Comparison of ENCODE assay signal across 8 mouse cellular contexts in the genomic region with DNA sequence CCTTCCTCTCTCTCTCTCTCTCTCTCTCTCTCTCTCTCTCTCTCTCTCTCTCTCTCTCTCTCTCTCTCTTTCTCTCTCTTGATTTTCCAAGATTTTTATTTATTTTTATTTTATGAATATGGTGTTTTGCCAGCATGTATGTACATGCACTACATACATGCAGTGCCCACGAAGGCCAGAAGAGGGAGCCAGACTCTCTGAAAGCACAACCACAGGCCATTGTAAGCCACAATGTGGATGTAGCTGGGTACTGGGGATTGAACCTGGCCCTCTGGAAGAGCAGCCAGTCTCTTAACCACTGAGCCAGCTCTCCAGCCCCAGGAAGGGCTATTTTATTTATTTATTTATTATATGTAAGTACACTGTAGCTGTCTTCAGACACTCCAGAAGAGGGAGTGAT. TPM values are rescaled to one million over a fixed set of nuclear protein-coding genes. Genes with fewer than 3 reads are reported as not detected.
DNase-seq lines count a peak whose midpoint lies in the region; ATAC-seq and TF ChIP-seq lines count a peak whose summit lies in the region.

No protein-coding gene starts in this region.

- H3K4me2 ChIP-seq in forebrain, embryonic 11.5 days (ENCODE audit: low read depth, low read length, severe bottlenecking): no peak overlapping the region
- H3K4me2 ChIP-seq in forebrain, embryonic 13.5 days: no peak overlapping the region

- H3K27me3 ChIP-seq in forebrain, embryonic 11.5 days (ENCODE audit: control insufficient read depth, insufficient read depth, low read length): no peaks in the 10 kb centered on the region
- H3K27me3 ChIP-seq in forebrain, embryonic 13.5 days: no peaks in the 10 kb centered on the region
- peaks cover 9 to 11% of the 10 kb centered on the region in 2 experiments; a peak in 3 of 4 replicates for H3K27me3 ChIP-seq in MEL (ENCODE audit: control insufficient read depth in 1 of 2, insufficient read depth in 2 of 2, low read length in 2 of 2)
- no peaks in the 10 kb centered on the region for H3K27me3 ChIP-seq in cerebellum, adult 2 months (ENCODE audit: control insufficient read depth, insufficient read depth, low read length)
- no peaks in the 10 kb centered on the region for H3K27me3 ChIP-seq in spleen, adult 2 months (ENCODE audit: control insufficient read depth, insufficient read depth, low read length)

- no peak overlapping the region for H3K9ac ChIP-seq in forebrain, embryonic 11.5 days (ENCODE audit: low read length)
- no peak overlapping the region for H3K9ac ChIP-seq in forebrain, embryonic 13.5 days
- no peak overlapping the region for H3K9ac ChIP-seq in MEL (ENCODE audit: control insufficient read depth, low read depth, low read length, poor library complexity, severe bottlenecking)

- H3K79me2 ChIP-seq in MEL (ENCODE audit: control insufficient read depth, insufficient read depth, low read length, poor library complexity): no peaks in the 10 kb centered on the region

- DNase-seq in forebrain, embryonic 11.5 days (ENCODE audit: low spot score): peak; percentile 82
- peak; percentile 82 for DNase-seq in MEL (ENCODE audit: low read depth, low spot score)
- peak; percentile 51 to 70 for DNase-seq in cerebellum, adult 2 months
- peak; percentile 50 to 74 for DNase-seq in gastrocnemius, postnatal 4 days (ENCODE audit: low spot score in 2 of 2)
- DNase-seq in layer of hippocampus, postnatal 36 days: peak; percentile 52 to 57
- peak in 1 of 2 experiments; percentile 59 for DNase-seq in spleen, adult 2 months (ENCODE audit: low read depth in 1 of 2, low spot score in 2 of 2)

- no peak overlapping the region for H3K4me3 ChIP-seq in forebrain, embryonic 11.5 days (ENCODE audit: low read depth, low read length)
- H3K4me3 ChIP-seq in forebrain, embryonic 13.5 days: no peak overlapping the region
- H3K4me3 ChIP-seq in MEL (ENCODE audit: control insufficient read depth in 1 of 2, insufficient read depth in 1 of 2, low read depth in 2 of 2, low read length in 2 of 2): no peak overlapping the region
- no peak overlapping the region for H3K4me3 ChIP-seq in cerebellum, adult 2 months (replicated peaks; ENCODE audit: insufficient read depth, low read depth, low read length)
- no peak overlapping the region for H3K4me3 ChIP-seq in spleen, adult 2 months (ENCODE audit: extremely low read depth, insufficient read depth, insufficient read length)

- ATAC-seq in forebrain, embryonic 11.5 days (replicated peaks; ENCODE audit: low FRiP score): no peak
- no peak for ATAC-seq in forebrain, embryonic 13.5 days
- ATAC-seq in megakaryocyte progenitor cell, adult 5-6 weeks (replicated peaks; ENCODE audit: poor library complexity): peak; percentile 86

- H3K4me1 ChIP-seq in forebrain, embryonic 11.5 days (replicated peaks; ENCODE audit: control insufficient read depth, insufficient read depth, low read length): no peaks in the 10 kb centered on the region
- H3K4me1 ChIP-seq in forebrain, embryonic 13.5 days: 0 out of 2 replicates have a peak, but pooled peaks cover 3% of the 10 kb centered on the region
- H3K4me1 ChIP-seq in MEL (ENCODE audit: control insufficient read depth in 1 of 2, insufficient read depth in 2 of 2, low read length in 2 of 2): no peaks in the 10 kb centered on the region
- H3K4me1 ChIP-seq in cerebellum, adult 2 months (ENCODE audit: control insufficient read depth, insufficient read depth, low read length): peaks cover 3% of the 10 kb centered on the region; the same call in 1 of the 2 replicates
- peaks cover 9% of the 10 kb centered on the region; the same call in 1 of the 2 replicates for H3K4me1 ChIP-seq in spleen, adult 2 months (ENCODE audit: control insufficient read depth, insufficient read depth, insufficient read length)

- WGBS in forebrain, embryonic 11.5 days: 0% methylated on average over 1 of the region's 1 CpGs
- 0% methylated on average over 1 of the region's 1 CpGs for WGBS in forebrain, embryonic 13.5 days
- WGBS in cerebellum, adult 2 months: 0% methylated on average over 1 of the region's 1 CpGs
- 3% methylated on average over 1 of the region's 1 CpGs for whole genome bisulfite sequencing in spleen, adult 2 months

- H3K27ac ChIP-seq in forebrain, embryonic 11.5 days (ENCODE audit: low read depth, low read length): no peak overlapping the region
- no peak overlapping the region for H3K27ac ChIP-seq in forebrain, embryonic 13.5 days
- no peak overlapping the region for H3K27ac ChIP-seq in MEL (ENCODE audit: control insufficient read depth, low read depth, low read length)
- H3K27ac ChIP-seq in cerebellum, adult 2 months (ENCODE audit: insufficient read depth, low read length): no peak overlapping the region
- no peak overlapping the region for H3K27ac ChIP-seq in spleen, adult 2 months (ENCODE audit: insufficient read depth, low read length)

- peak; percentile 70 for TF ChIP-seq RAD21 in MEL (IDR thresholded peaks at IDR 0.05; ENCODE audit: low read depth, low read length)

- no peak for TF ChIP-seq POLR2A in MEL (IDR thresholded peaks at IDR 0.05; ENCODE audit: control insufficient read depth in 1 of 2, insufficient read depth in 1 of 2, low read depth in 1 of 2, low read length in 2 of 2, poor library complexity in 1 of 2)
- no peak for TF ChIP-seq POLR2A in cerebellum, adult 2 months (IDR thresholded peaks at IDR 0.05; ENCODE audit: borderline replicate concordance, insufficient read depth, low read length)
- TF ChIP-seq POLR2A in spleen, adult 2 months (IDR thresholded peaks at IDR 0.05; ENCODE audit: low read depth, low read length): no peak

- no peak for TF ChIP-seq EP300 in MEL (IDR thresholded peaks at IDR 0.05; ENCODE audit: low read depth in 1 of 2, low read length in 2 of 2)

- H3K9me3 ChIP-seq in forebrain, embryonic 11.5 days (ENCODE audit: control insufficient read depth, low read length): no peaks in the 10 kb centered on the region
- H3K9me3 ChIP-seq in forebrain, embryonic 13.5 days (replicated peaks): no peaks in the 10 kb centered on the region
- no peaks in the 10 kb centered on the region for H3K9me3 ChIP-seq in MEL (replicated peaks; ENCODE audit: insufficient read depth, low read length)

- peak; percentile 62 to 83 (median 75) for TF ChIP-seq CTCF in MEL (IDR thresholded peaks at IDR 0.05 in 2 of 3, conservative IDR thresholded peaks at IDR 0.05 in 1 of 3; ENCODE audit: control insufficient read depth in 1 of 3, insufficient read depth in 1 of 3, low read depth in 2 of 3, low read length in 3 of 3, poor library complexity in 1 of 3, severe bottlenecking in 1 of 3)
- peak; percentile 75 for TF ChIP-seq CTCF in cerebellum, adult 2 months (IDR thresholded peaks at IDR 0.05; ENCODE audit: borderline replicate concordance, insufficient read depth, low read depth, low read length)
- peak; percentile 67; the same call in 1 of the 2 replicates for TF ChIP-seq CTCF in spleen, adult 2 months (IDR thresholded peaks at IDR 0.05; ENCODE audit: extremely low read depth, insufficient read depth, insufficient read length, insufficient replicate concordance)

- H3K36me3 ChIP-seq in forebrain, embryonic 11.5 days (ENCODE audit: control insufficient read depth, insufficient read depth, low read length): no peaks in the 10 kb centered on the region
- H3K36me3 ChIP-seq in forebrain, embryonic 13.5 days (ENCODE audit: poor library complexity, severe bottlenecking): no peaks in the 10 kb centered on the region
- no peaks in the 10 kb centered on the region for H3K36me3 ChIP-seq in MEL (ENCODE audit: control insufficient read depth in 1 of 2, insufficient read depth in 2 of 2, low read length in 2 of 2)
- no peaks in the 10 kb centered on the region for H3K36me3 ChIP-seq in spleen, adult 2 months (ENCODE audit: control insufficient read depth, insufficient read depth, low read length)

RNA-seq across cellular contexts. Expression of gene Prss30, which starts 11.1 kb away (rescaled TPM):
- polyA plus RNA-seq in forebrain, embryonic 11.5 days (2014; fragmentation: Nextera tagmentation; extraction: Ambion mirVana): not detected in 2 replicates
- not detected in 2 replicates for polyA plus RNA-seq in forebrain, embryonic 13.5 days (2015; fragmentation: Nextera tagmentation; extraction: Ambion mirVana)
- not detected in 2 replicates for total RNA-seq in MEL (2012; rRNA removed)
- polyA plus RNA-seq in MEL (2012; ENCODE audit: insufficient read depth in 1 of 2, insufficient read length in 2 of 2, low read depth in 1 of 2, low replicate concordance in 2 of 2, missing spikeins in 1 of 2): not detected
- polyA plus RNA-seq in cerebellum, adult 2 months (2012; rRNA removed): 0.11 and 0.16 TPM in 2 replicates
- not detected for total RNA-seq in gastrocnemius, postnatal 4 days (2021)
- not detected for total RNA-seq in layer of hippocampus, postnatal 36 days (2021)
- 0.22 and 0.27 TPM in 2 replicates for total RNA-seq in megakaryocyte progenitor cell, adult 5-6 weeks (2015)
- total RNA-seq in megakaryocyte progenitor cell, adult 5-6 weeks (2017): not detected in 2 replicates
- polyA plus RNA-seq in spleen, adult 2 months (2012; rRNA removed): 10.8 and 13.6 TPM in 2 replicates

RNA-seq across cellular contexts. Expression of gene Sbpl, which starts 14.2 kb away (rescaled TPM):
- polyA plus RNA-seq in forebrain, embryonic 11.5 days (2014; fragmentation: Nextera tagmentation; extraction: Ambion mirVana): not detected in 2 replicates
- polyA plus RNA-seq in forebrain, embryonic 13.5 days (2015; fragmentation: Nextera tagmentation; extraction: Ambion mirVana): not detected in 2 replicates
- total RNA-seq in MEL (2012; rRNA removed): not detected in 2 replicates
- not detected for polyA plus RNA-seq in MEL (2012; ENCODE audit: insufficient read depth in 1 of 2, insufficient read length in 2 of 2, low read depth in 1 of 2, low replicate concordance in 2 of 2, missing spikeins in 1 of 2)
- not detected in 2 replicates for polyA plus RNA-seq in cerebellum, adult 2 months (2012; rRNA removed)
- not detected for total RNA-seq in gastrocnemius, postnatal 4 days (2021)
- not detected for total RNA-seq in layer of hippocampus, postnatal 36 days (2021)
- not detected in 2 replicates for total RNA-seq in megakaryocyte progenitor cell, adult 5-6 weeks (2015)
- not detected in 2 replicates for total RNA-seq in megakaryocyte progenitor cell, adult 5-6 weeks (2017)
- polyA plus RNA-seq in spleen, adult 2 months (2012; rRNA removed): not detected in 2 replicates

RNA-seq across cellular contexts. Expression of gene Sbp, which starts 27.8 kb away (rescaled TPM):
- polyA plus RNA-seq in forebrain, embryonic 11.5 days (2014; fragmentation: Nextera tagmentation; extraction: Ambion mirVana): not detected in 2 replicates
- not detected in 2 replicates for polyA plus RNA-seq in forebrain, embryonic 13.5 days (2015; fragmentation: Nextera tagmentation; extraction: Ambion mirVana)
- total RNA-seq in MEL (2012; rRNA removed): not detected in 2 replicates
- not detected for polyA plus RNA-seq in MEL (2012; ENCODE audit: insufficient read depth in 1 of 2, insufficient read length in 2 of 2, low read depth in 1 of 2, low replicate concordance in 2 of 2, missing spikeins in 1 of 2)
- polyA plus RNA-seq in cerebellum, adult 2 months (2012; rRNA removed): not detected in 2 replicates
- not detected for total RNA-seq in gastrocnemius, postnatal 4 days (2021)
- not detected for total RNA-seq in layer of hippocampus, postnatal 36 days (2021)
- total RNA-seq in megakaryocyte progenitor cell, adult 5-6 weeks (2015): not detected in 2 replicates
- total RNA-seq in megakaryocyte progenitor cell, adult 5-6 weeks (2017): not detected in 2 replicates
- not detected in 2 replicates for polyA plus RNA-seq in spleen, adult 2 months (2012; rRNA removed)

RNA-seq across cellular contexts. Expression of gene Prss22, which starts 28.7 kb away (rescaled TPM):
- not detected in 2 replicates for polyA plus RNA-seq in forebrain, embryonic 11.5 days (2014; fragmentation: Nextera tagmentation; extraction: Ambion mirVana)
- polyA plus RNA-seq in forebrain, embryonic 13.5 days (2015; fragmentation: Nextera tagmentation; extraction: Ambion mirVana): not detected in 2 replicates
- not detected in 2 replicates for total RNA-seq in MEL (2012; rRNA removed)
- not detected for polyA plus RNA-seq in MEL (2012; ENCODE audit: insufficient read depth in 1 of 2, insufficient read length in 2 of 2, low read depth in 1 of 2, low replicate concordance in 2 of 2, missing spikeins in 1 of 2)
- not detected in 2 replicates for polyA plus RNA-seq in cerebellum, adult 2 months (2012; rRNA removed)
- total RNA-seq in gastrocnemius, postnatal 4 days (2021): not detected
- not detected for total RNA-seq in layer of hippocampus, postnatal 36 days (2021)
- total RNA-seq in megakaryocyte progenitor cell, adult 5-6 weeks (2015): not detected in 2 replicates
- not detected in 2 replicates for total RNA-seq in megakaryocyte progenitor cell, adult 5-6 weeks (2017)
- 0.06 TPM in 1 of 2 replicates, not detected in the other for polyA plus RNA-seq in spleen, adult 2 months (2012; rRNA removed)

RNA-seq across cellular contexts. Expression of gene Dcpp3, which starts 52.0 kb away (rescaled TPM):
- polyA plus RNA-seq in forebrain, embryonic 11.5 days (2014; fragmentation: Nextera tagmentation; extraction: Ambion mirVana): not detected in 2 replicates
- polyA plus RNA-seq in forebrain, embryonic 13.5 days (2015; fragmentation: Nextera tagmentation; extraction: Ambion mirVana): not detected in 2 replicates
- total RNA-seq in MEL (2012; rRNA removed): not detected in 2 replicates
- polyA plus RNA-seq in MEL (2012; ENCODE audit: insufficient read depth in 1 of 2, insufficient read length in 2 of 2, low read depth in 1 of 2, low replicate concordance in 2 of 2, missing spikeins in 1 of 2): not detected
- polyA plus RNA-seq in cerebellum, adult 2 months (2012; rRNA removed): not detected in 2 replicates
- total RNA-seq in gastrocnemius, postnatal 4 days (2021): not detected
- not detected for total RNA-seq in layer of hippocampus, postnatal 36 days (2021)
- not detected in 2 replicates for total RNA-seq in megakaryocyte progenitor cell, adult 5-6 weeks (2015)
- not detected in 2 replicates for total RNA-seq in megakaryocyte progenitor cell, adult 5-6 weeks (2017)
- polyA plus RNA-seq in spleen, adult 2 months (2012; rRNA removed): not detected in 2 replicates

Comparison
In these comparisons a context has a peak if more than half of its experiments do, and no peak if none do; other contexts are left out.
1. RNA of gene Prss30, which starts 11.1 kb away (polyA plus RNA-seq): 10.8 to 13.6 TPM in spleen, adult 2 months; 0.11 to 0.16 TPM in cerebellum, adult 2 months, not detected in forebrain, embryonic 11.5 days, not detected in forebrain, embryonic 13.5 days and not detected in MEL; every median in the first group is over 10 times any median in the second.
2. Peak in every context shown above with its lines, with median percentiles within 50 percentile points of each other: CTCF ChIP-seq.